Mouse (Mus musculus) liver, adult 2 months (tissue): ENCODE measurements around the gene Sept5.

Source experiments
- CTCF ChIP-seq: fragments of 200-500 bp; IDR thresholded peaks from 2 replicates; pipeline ENCODE4 v1.5.1; 2011; ENCODE audit warnings: low read depth, low read length, control low read depth
- POLR2A ChIP-seq: fragments of 200-500 bp; IDR thresholded peaks from 2 replicates; pipeline ENCODE4 v1.6.1; 2011; ENCODE audit warnings: low read length, control low read depth; ENCODE audit not compliant: insufficient read depth; ENCODE audit errors: extremely low read depth

DNA sequence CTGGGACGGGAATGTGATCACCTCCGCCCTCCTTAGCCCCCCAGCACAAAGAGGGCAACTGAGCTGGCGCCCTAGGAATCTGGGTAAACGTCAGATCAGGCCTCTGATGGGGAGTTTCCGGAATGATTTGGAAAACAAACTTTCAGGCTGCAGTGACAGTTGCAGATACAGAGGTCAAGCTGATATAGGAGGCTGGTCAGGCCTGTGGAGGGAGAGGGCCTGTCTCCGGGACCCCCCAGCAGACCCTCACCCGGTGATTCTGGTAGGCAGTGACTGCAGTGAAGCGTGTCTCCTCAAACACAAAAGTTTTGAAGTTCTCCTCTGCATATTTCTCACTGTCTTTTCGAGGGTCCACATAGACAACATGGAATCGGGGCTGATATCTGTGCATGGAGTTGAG, 46.6 kb downstream of the Sept5 start:
- TF ChIP-seq POLR2A (no peak), CTCF (no peak)
